Comparison of ENCODE assay signal across 35 mouse cellular contexts in genomic region chr4:45238260-45238659, GRCm38 (mm10). TPM values are rescaled to one million over a fixed set of nuclear protein-coding genes. Genes with fewer than 3 reads are reported as not detected.
"Had no signal": no experiment of that assay in that cellular context is flagged by ENCODE, and none has a peak within 500 bp of the region (broad histone marks: within the 10 kb centered on the region; RNA-seq: fewer than 3 reads in every experiment).

No protein-coding gene starts in this region.

- DNase-seq: left cerebral cortex, postnatal 4 days; liver; liver, embryonic 13.5 days; liver, postnatal 0 days; lung, adult 18-20 months; lung, adult 2 months; lung, embryonic 14.5 days; lung, postnatal 10 days; lung, postnatal 14 days; lung, postnatal 36 days; lung, postnatal 4 days; midbrain, embryonic 14.5 days had no signal

- ATAC-seq: liver, embryonic 12.5 days; liver, postnatal 0 days; lung, postnatal 0 days; midbrain, embryonic 13.5 days; midbrain, embryonic 15.5 days; midbrain, embryonic 16.5 days had no signal

- H3K27ac ChIP-seq: limb, embryonic 10.5 days; limb, embryonic 12.5 days; limb, embryonic 13.5 days; limb, embryonic 15.5 days; liver, embryonic 12.5 days; liver, embryonic 13.5 days; liver, embryonic 14.5 days; liver, embryonic 15.5 days; lung, embryonic 15.5 days; macrophage; midbrain, embryonic 10.5 days; midbrain, embryonic 12.5 days; midbrain, embryonic 13.5 days; midbrain, embryonic 15.5 days; neural tube, embryonic 12.5 days; neural tube, embryonic 13.5 days had no signal

- H3K4me3 ChIP-seq: limb, embryonic 10.5 days; limb, embryonic 12.5 days; limb, embryonic 13.5 days; limb, embryonic 15.5 days; liver, embryonic 12.5 days; liver, embryonic 13.5 days; liver, embryonic 15.5 days; lung, embryonic 15.5 days; megakaryocyte, embryonic 14.5 days; midbrain, embryonic 10.5 days; midbrain, embryonic 12.5 days; midbrain, embryonic 13.5 days; midbrain, embryonic 15.5 days; myocyte; neural tube, embryonic 12.5 days; neural tube, embryonic 13.5 days had no signal

RNA-seq across cellular contexts. Expression of gene Frmpd1, which starts 53.6 kb away (rescaled TPM):
- total RNA-seq: liver, adult 2 months; megakaryocyte progenitor cell, adult 5-6 weeks; megakaryocyte, adult 5-6 weeks; monocyte, adult 5-6 weeks had no signal
- polyA plus RNA-seq: liver, adult 2 months; macrophage had no signal
